Mouse (Mus musculus) heart, postnatal 25 days (tissue): ENCODE measurements around the gene Shank2. TPM values are rescaled to one million over a fixed set of nuclear protein-coding genes. Genes with fewer than 3 reads are reported as not detected.

Experiments
- DNase-seq: peaks from one replicate; pipeline ENCODE4 v3.0.0; 2022; ENCODE audit warnings: low spot score
- intact Hi-C: fragments of 180-260 bp; cut with DNase I; formaldehyde crosslinking; loops from one replicate; pipeline ENCODE4 v1.15.1; 2025
- total RNA-seq, 2 experiments: library from RNA; stranded (reverse); gene quantifications; 2 replicates each; pipeline ENCODE4 v1.2.3; 2021

Gene Shank2
- total RNA-seq, 2 experiments from 2014 or later = 0.42 to 0.59 TPM

- intact Hi-C loops = no loop called here
- no peak for DNase-seq
Measured at GRCm38 (mm10) chr7:144087277-144087676, 85.5 kb downstream of the Shank2 start.

- intact Hi-C loops = no loop called here
- no peak for DNase-seq
Measured at GRCm38 (mm10) chr7:144094132-144094531, 92.4 kb downstream of the Shank2 start.

- intact Hi-C loops = loop anchor here (5.0 kb wide), 3 partner anchors 85 to 330 kb away; no protein-coding TSS in a partner anchor
- DNase-seq = no peak
Measured at GRCm38 (mm10) chr7:144097314-144097713, 95.6 kb downstream of the Shank2 start.

- intact Hi-C loops = no loop called here
Measured at GRCm38 (mm10) chr7:144102222-144102980, 100.7 kb downstream of the Shank2 start.

DNA sequence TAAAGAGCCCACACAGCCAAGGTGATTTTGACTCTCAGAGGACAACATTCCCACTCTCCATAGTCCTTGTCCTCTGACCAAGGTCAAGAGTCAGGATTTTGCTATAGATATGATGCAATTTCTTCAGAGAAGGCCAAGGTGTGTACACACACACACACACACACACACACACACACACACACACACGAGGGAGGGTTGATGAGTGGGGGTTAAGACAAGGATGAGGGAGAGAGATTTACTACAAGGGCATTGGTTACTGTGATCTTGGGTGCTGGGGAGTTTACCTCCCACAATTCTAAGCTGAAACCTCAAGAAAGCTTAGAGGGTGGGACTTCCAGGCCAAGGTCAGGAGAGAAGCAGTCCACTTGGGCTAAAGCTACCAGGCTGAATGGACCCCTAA is 104.2 kb downstream of the Shank2 start:
- intact Hi-C loops = no loop called here
- DNase-seq = no peak

More at GRCm38 (mm10) chr7:144102222-144102980, 100.7 kb downstream of the Shank2 start:
- DNase-seq = no peak

- intact Hi-C loops = no loop called here
- DNase-seq = no peak
Measured at GRCm38 (mm10) chr7:144106352-144107011, 104.8 kb downstream of the Shank2 start.

DNA sequence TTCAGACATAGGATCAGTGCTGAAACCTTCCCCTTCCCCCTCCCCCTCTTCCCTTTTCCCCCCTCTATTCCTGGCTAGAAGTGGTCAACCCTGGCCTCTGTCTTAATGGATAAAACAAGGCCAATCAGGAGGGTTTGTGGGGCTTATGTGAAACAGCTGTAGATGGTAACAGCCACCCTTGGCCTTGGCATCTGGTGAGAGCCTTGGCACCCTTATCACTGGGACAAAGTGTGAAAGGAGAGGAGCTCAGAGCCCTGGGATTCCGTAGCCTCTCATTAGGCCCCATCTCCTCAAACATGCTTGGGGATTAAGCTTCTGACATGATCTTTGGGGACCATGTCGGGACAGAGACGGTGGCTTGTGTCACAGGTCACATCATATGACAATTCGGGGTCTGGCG is 106.4 kb downstream of the Shank2 start:
- intact Hi-C loops = no loop called here
- DNase-seq = no peak

GRCm38 (mm10) chr7:144111026-144111604 is 109.4 kb downstream of the Shank2 start:
- intact Hi-C loops = no loop called here
- DNase-seq = no peak

DNA sequence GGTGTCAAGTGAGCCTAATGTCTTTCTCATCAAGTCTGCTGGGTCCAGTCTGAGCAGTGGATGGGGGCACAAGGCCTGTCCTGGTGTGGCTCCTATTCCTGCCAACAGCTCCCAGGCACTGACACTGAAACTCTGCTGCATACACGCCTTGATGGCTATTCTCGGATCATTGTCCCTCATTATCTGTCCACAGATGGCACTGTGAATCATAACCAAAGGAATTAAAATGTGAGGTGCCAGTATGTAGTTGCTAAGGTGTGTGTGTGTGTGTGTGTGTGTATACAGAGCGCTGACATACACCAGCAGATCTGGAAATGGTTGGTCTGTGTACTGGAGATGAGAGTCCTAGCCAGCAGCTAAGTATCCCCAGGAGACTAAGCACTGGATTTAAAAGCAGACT is 110.3 kb downstream of the Shank2 start:
- DNase-seq = no peak
- intact Hi-C loops = no loop called here

GRCm38 (mm10) chr7:144114230-144114629 is 112.5 kb downstream of the Shank2 start:
- no peak for DNase-seq
- intact Hi-C loops = no loop called here

DNA sequence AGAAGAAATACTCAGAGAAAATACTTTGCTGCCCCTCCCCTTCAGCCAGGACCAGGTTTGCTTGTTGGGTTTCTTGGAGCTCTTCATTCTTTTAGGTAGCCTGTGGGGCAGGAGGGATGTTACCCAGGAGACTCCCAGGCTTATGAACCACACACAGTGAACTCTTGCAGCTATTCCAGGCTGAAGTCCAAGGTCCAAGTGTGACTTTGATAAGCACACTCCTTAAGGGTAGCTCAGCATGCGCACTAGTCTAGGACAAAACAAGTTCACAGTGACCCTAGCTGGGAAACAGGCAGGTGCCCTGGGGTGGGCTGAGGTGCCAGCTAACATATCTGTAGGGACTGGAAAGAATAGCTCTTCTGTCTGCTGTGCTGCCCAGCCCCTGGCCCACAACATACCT is 117.8 kb downstream of the Shank2 start:
- intact Hi-C loops = no loop called here
- DNase-seq = no peak

- intact Hi-C loops = no loop called here
- DNase-seq = no peak
Measured at GRCm38 (mm10) chr7:144132699-144133387, 131.1 kb downstream of the Shank2 start.

GRCm38 (mm10) chr7:144133388-144133998 is 131.8 kb downstream of the Shank2 start:
- intact Hi-C loops = no loop called here
- DNase-seq = no peak

DNA sequence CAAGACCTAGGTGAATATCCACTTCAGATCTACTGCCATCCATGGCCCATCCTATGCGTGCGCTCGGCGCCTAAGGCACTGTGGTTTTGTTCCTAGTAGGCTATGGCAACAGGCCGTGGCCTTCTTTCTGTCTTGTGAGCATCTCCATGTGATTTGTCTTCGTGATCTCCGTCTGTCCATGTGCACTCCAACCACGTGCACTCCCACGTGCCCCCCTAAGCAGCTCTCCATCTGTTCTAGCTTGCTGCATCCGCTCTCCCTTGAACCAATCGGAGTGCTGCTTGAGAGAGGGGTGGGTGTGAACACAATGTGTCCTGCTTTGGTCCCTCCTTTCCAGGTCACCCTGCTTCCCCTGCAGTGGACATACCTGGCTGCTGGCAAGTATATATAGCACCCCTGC is 133.0 kb downstream of the Shank2 start:
- intact Hi-C loops = no loop called here
- DNase-seq = no peak

- intact Hi-C loops = no loop called here
- no peak for DNase-seq
Measured at GRCm38 (mm10) chr7:144137827-144138226, 136.1 kb downstream of the Shank2 start.

- no peak for DNase-seq
- intact Hi-C loops = no loop called here
Measured at GRCm38 (mm10) chr7:144138476-144138875, 136.7 kb downstream of the Shank2 start.

GRCm38 (mm10) chr7:144139691-144140090 is 138.0 kb downstream of the Shank2 start:
- no peak for DNase-seq
- intact Hi-C loops = no loop called here

DNA sequence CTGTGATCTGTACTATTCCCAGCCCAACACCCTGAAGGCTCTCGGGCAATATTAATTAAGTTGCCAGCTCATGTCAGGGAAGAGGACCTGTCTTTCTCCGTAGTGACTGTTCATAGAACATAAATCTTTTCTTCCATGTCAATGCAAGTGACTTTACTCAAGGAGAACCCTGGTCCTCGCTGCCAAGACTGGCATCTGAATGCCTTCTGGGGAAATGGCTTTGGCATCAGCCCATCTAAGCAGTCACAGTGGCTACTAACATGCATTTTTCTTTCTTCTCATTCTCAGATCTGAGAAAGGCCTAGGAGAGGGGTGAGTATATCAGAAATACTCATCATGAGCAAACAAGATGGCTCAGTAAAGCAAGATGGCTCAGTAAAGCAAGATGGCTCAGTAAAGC is 138.7 kb downstream of the Shank2 start:
- intact Hi-C loops = no loop called here
- DNase-seq = no peak

- intact Hi-C loops = no loop called here
Measured at GRCm38 (mm10) chr7:144142036-144142435, 140.3 kb downstream of the Shank2 start.

DNA sequence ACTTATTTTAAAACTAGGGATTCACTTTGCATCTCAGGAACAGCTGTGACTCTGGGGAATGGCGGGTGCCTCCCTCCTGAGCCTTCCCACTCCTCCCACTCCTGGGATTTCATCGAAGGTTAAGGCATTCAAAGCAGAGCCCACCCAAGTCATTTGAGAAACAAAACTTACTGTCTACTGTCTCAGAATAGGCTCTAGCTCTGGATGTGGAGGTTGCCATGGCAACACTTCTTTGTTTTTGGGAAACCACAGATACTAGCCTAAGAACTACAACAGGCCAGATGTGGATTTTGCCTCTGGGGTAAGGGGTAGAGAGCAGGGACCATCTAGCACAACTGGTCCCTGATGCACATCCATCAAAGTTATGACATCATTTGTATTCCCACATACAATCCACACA is 142.2 kb downstream of the Shank2 start:
- intact Hi-C loops = no loop called here
- no peak for DNase-seq

More at GRCm38 (mm10) chr7:144142036-144142435, 140.3 kb downstream of the Shank2 start:
- no peak for DNase-seq
